Mouse (Mus musculus): ENCODE measurements around the gene Kctd13. TPM values are rescaled to one million over a fixed set of nuclear protein-coding genes. Genes with fewer than 3 reads are reported as not detected.

Gene Kctd13
- total and polyA plus RNA-seq, 3 experiments: 8.6 to 23.4 (median 22.4) TPM

DNA sequence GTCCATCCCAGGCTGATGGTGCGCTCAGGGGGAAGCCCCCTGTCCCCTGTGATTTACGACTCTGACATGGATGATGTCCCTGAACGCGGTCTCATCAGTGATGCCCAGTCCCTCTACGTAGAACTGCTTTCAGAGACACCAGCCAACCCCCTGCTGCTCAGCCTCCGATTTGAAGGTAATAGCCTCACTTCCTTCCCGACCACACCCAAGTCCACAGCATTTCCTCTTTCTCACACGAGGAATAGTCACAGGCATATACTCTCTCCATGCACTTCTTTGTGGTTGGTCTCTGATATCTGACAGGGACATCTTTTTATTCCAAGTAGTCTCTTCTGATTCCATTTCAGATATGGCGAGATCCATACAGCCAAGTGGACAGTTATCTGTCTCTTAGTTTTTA, 31.1 kb downstream of the Kctd13 start:
- ATAC-seq (ENCODE audit: extremely low read depth, insufficient number of reproducible peaks, low FRiP score, poor library complexity, severe bottlenecking): no peak
- no peak for DNase-seq (ENCODE audit: low spot score)
- Histone ChIP-seq H3K27me3 (ENCODE audit: insufficient read depth, low read length) (peaks cover 10% of the 10 kb centered on the region), H3K36me3 (replicated peaks) (no peaks in the 10 kb centered on the region), H3K4me1 (ENCODE audit: insufficient read depth, low read depth, low read length) (peaks cover 7% of the 10 kb centered on the region), H3K4me3 (ENCODE audit: low read depth, low read length) (no peak overlapping the region), H3K9me3 (replicated peaks) (no peaks in the 10 kb centered on the region)
- TF ChIP-seq POLR2AphosphoS5 (IDR thresholded peaks at IDR 0.05; ENCODE audit: insufficient replicate concordance, low read depth, low read length): no peak
- no peak for TF ChIP-seq CTCF (IDR thresholded peaks at IDR 0.05; ENCODE audit: low read depth, low read length)
- TF ChIP-seq TAL1 (conservative IDR thresholded peaks at IDR 0.05; ENCODE audit: low read depth, low read length): no peak
- no peak for TF ChIP-seq GATA1 (IDR thresholded peaks at IDR 0.05; ENCODE audit: borderline replicate concordance, low read length)
- no peak for TF ChIP-seq GATA2 (IDR thresholded peaks at IDR 0.05; ENCODE audit: borderline replicate concordance, low read depth, low read length)

DNA sequence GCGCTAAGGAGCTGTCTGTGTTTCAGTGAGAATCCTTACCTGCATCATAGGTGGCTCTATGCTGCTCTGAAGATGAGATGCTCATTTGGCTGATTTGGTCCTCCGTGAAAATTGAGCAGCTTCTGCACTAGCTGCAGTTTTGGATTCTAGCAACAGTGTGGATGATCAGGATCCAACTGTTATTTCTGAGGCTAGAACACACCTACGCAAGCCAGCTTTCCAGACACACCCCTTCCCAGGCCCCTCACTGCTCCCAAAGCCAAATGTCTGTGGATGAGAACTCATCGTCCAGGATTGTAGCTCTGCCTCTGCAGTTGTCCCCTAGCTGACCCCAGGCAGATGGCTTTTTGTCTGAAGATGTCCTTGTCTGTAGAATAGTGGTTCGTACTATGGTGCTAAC, 32.4 kb downstream of the Kctd13 start:
- peaks cover 7% of the 10 kb centered on the region for H3K4me1 ChIP-seq (ENCODE audit: insufficient read depth, low read depth, low read length)
- H3K27me3 ChIP-seq (ENCODE audit: insufficient read depth, low read length): peaks cover 13% of the 10 kb centered on the region; the same call in 1 of the 2 replicates
- no peak for DNase-seq (ENCODE audit: low spot score)
- ATAC-seq (ENCODE audit: extremely low read depth, insufficient number of reproducible peaks, low FRiP score, poor library complexity, severe bottlenecking): no peak
- no peak overlapping the region for H3K4me3 ChIP-seq (ENCODE audit: low read depth, low read length)
- TF ChIP-seq GATA1 (IDR thresholded peaks at IDR 0.05; ENCODE audit: borderline replicate concordance, low read length) (no peak), TAL1 (conservative IDR thresholded peaks at IDR 0.05; ENCODE audit: low read depth, low read length) (no peak), GATA2 (IDR thresholded peaks at IDR 0.05; ENCODE audit: borderline replicate concordance, low read depth, low read length) (no peak), POLR2AphosphoS5 (IDR thresholded peaks at IDR 0.05; ENCODE audit: insufficient replicate concordance, low read depth, low read length) (no peak), CTCF (IDR thresholded peaks at IDR 0.05; ENCODE audit: low read depth, low read length) (no peak)
- H3K9me3 ChIP-seq (replicated peaks): no peaks in the 10 kb centered on the region
- H3K36me3 ChIP-seq (replicated peaks): no peaks in the 10 kb centered on the region

DNA sequence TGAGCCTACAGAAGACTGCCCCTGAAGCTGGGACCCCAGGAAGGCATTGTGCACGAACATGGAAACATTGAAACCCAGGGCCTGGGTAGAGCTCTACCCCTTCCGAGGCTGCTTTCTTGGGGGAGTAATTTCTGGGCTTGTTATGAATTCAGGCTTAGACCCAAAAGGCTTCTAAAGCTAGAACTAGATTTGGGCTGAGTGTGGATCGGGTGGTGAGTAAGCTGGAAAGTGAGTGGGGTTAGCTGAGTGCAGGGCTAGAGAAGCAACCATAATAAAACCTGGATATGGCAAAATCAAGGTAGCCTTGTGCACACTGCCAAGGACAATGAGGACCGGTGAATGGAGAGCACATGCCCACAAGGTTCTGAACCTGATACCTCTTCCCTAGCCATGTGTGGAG, 33.3 kb downstream of the Kctd13 start:
- TF ChIP-seq GATA2 (IDR thresholded peaks at IDR 0.05; ENCODE audit: borderline replicate concordance, low read depth, low read length) (no peak), CTCF (IDR thresholded peaks at IDR 0.05; ENCODE audit: low read depth, low read length) (no peak), TAL1 (conservative IDR thresholded peaks at IDR 0.05; ENCODE audit: low read depth, low read length) (no peak), GATA1 (IDR thresholded peaks at IDR 0.05; ENCODE audit: borderline replicate concordance, low read length) (no peak), POLR2AphosphoS5 (IDR thresholded peaks at IDR 0.05; ENCODE audit: insufficient replicate concordance, low read depth, low read length) (no peak)
- Histone ChIP-seq H3K27me3 (ENCODE audit: insufficient read depth, low read length) (peaks cover 18% of the 10 kb centered on the region; the same call in 1 of the 2 replicates), H3K9me3 (replicated peaks) (no peaks in the 10 kb centered on the region), H3K4me1 (ENCODE audit: insufficient read depth, low read depth, low read length) (peaks cover 7% of the 10 kb centered on the region), H3K4me3 (ENCODE audit: low read depth, low read length) (no peak overlapping the region), H3K36me3 (replicated peaks) (no peaks in the 10 kb centered on the region)
- ATAC-seq (ENCODE audit: extremely low read depth, insufficient number of reproducible peaks, low FRiP score, poor library complexity, severe bottlenecking) (no peak), DNase-seq (ENCODE audit: low spot score) (no peak)

DNA sequence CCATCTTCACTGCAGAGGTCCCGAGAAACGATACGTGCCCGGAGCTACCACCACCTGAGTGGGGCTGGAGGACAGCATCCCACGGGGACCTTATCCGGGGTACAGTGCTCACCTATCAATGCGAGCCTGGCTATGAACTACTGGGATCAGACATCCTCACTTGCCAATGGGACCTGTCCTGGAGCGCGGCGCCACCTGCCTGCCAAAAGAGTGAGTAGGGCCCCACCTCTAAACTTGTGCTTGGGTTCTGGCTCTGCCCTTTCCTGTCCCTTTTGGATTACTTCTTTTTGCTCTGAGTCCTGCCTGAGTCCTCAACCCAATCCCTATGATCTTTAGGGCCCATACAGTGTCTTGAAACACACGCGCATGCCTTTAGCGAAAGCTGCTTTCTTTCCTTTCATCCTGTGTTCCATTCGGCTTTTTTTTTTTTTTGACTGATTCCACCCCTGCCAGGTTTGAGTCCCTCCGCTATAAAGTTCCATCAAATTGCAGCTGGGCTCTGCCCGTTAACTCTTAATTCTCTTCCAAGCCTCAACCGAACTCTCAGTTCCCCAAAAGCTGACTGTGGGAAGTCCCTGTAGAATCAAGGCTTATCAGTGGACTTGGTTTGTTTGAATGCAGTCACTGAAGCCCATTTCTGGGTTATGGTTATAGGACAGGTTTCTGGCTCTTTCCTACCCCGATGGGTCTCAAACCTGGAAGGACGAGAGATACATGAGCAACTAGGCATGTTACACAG, 35.0 kb downstream of the Kctd13 start:
- ATAC-seq (ENCODE audit: extremely low read depth, insufficient number of reproducible peaks, low FRiP score, poor library complexity, severe bottlenecking): no peak
- DNase-seq (ENCODE audit: low spot score): peak; percentile 63
- H3K4me1 ChIP-seq (ENCODE audit: insufficient read depth, low read depth, low read length): peaks cover 7% of the 10 kb centered on the region
- no peaks in the 10 kb centered on the region for H3K9me3 ChIP-seq (replicated peaks)
- no peaks in the 10 kb centered on the region for H3K36me3 ChIP-seq (replicated peaks)
- TF ChIP-seq TAL1 (conservative IDR thresholded peaks at IDR 0.05; ENCODE audit: low read depth, low read length) (no peak), POLR2AphosphoS5 (IDR thresholded peaks at IDR 0.05; ENCODE audit: insufficient replicate concordance, low read depth, low read length) (no peak), GATA2 (IDR thresholded peaks at IDR 0.05; ENCODE audit: borderline replicate concordance, low read depth, low read length) (no peak), GATA1 (IDR thresholded peaks at IDR 0.05; ENCODE audit: borderline replicate concordance, low read length) (no peak), CTCF (IDR thresholded peaks at IDR 0.05; ENCODE audit: low read depth, low read length) (no peak)
- H3K4me3 ChIP-seq (ENCODE audit: low read depth, low read length): no peak overlapping the region
- peaks cover 14% of the 10 kb centered on the region; the same call in 1 of the 2 replicates for H3K27me3 ChIP-seq (ENCODE audit: insufficient read depth, low read length)

DNA sequence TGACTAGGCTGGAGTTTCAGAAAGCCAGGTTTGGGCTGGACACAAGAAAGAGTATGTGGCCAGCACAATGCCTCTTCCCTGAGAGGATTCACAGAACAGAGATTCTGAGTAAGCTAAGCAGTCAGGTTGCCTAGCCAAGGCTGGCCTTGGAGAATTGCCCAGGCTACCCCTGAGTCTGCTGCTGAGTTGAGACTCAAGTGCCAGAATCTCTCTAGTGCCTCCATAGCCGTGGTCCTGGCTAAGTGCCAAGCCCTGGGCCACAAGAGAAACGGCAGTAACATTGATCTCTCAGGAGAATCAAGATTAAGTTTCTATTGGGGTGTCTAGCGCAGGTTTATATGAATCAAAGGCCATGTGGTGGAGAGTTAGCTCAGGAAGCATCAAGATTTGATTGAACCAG, 36.9 kb downstream of the Kctd13 start:
- Histone ChIP-seq H3K36me3 (replicated peaks) (no peaks in the 10 kb centered on the region), H3K4me1 (ENCODE audit: insufficient read depth, low read depth, low read length) (no peaks in the 10 kb centered on the region), H3K4me3 (ENCODE audit: low read depth, low read length) (no peak overlapping the region), H3K27me3 (ENCODE audit: insufficient read depth, low read length) (peaks cover 15% of the 10 kb centered on the region; the same call in 1 of the 2 replicates), H3K9me3 (replicated peaks) (no peaks in the 10 kb centered on the region)
- TF ChIP-seq TAL1 (conservative IDR thresholded peaks at IDR 0.05; ENCODE audit: low read depth, low read length) (no peak), CTCF (IDR thresholded peaks at IDR 0.05; ENCODE audit: low read depth, low read length) (no peak), GATA1 (IDR thresholded peaks at IDR 0.05; ENCODE audit: borderline replicate concordance, low read length) (no peak), POLR2AphosphoS5 (IDR thresholded peaks at IDR 0.05; ENCODE audit: insufficient replicate concordance, low read depth, low read length) (no peak), GATA2 (IDR thresholded peaks at IDR 0.05; ENCODE audit: borderline replicate concordance, low read depth, low read length) (no peak)
- DNase-seq (ENCODE audit: low spot score): no peak
- no peak for ATAC-seq (ENCODE audit: extremely low read depth, insufficient number of reproducible peaks, low FRiP score, poor library complexity, severe bottlenecking)

DNA sequence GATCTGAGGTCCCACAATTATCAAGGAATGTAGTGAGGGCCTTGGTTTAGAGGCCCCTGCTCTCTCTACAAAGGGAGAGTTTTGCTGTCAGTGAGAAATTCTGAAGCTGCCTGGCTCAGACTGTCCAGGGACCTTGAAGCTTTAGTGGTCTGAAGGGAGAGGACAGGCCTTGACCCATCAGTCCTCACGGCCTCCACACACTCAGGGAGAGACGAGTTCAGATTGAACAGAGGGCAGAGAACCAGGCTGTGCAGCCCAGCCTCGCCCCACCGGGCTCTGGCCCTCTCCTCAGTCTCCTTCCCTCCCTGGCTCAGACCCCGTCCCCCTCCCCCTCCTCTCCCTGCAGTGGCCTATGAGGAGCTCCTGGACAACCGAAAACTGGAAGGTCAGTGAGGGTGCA, 38.7 kb downstream of the Kctd13 start:
- no peaks in the 10 kb centered on the region for H3K9me3 ChIP-seq (replicated peaks)
- ATAC-seq (ENCODE audit: extremely low read depth, insufficient number of reproducible peaks, low FRiP score, poor library complexity, severe bottlenecking) (no peak), DNase-seq (ENCODE audit: low spot score) (no peak)
- no peak overlapping the region for H3K4me3 ChIP-seq (ENCODE audit: low read depth, low read length)
- H3K36me3 ChIP-seq (replicated peaks): no peaks in the 10 kb centered on the region
- H3K27me3 ChIP-seq (ENCODE audit: insufficient read depth, low read length): peaks cover 17% of the 10 kb centered on the region; the same call in 1 of the 2 replicates
- no peaks in the 10 kb centered on the region for H3K4me1 ChIP-seq (ENCODE audit: insufficient read depth, low read depth, low read length)
- no peak for TF ChIP-seq TAL1 (conservative IDR thresholded peaks at IDR 0.05; ENCODE audit: low read depth, low read length)

All from G1E (cell line).